Mouse (Mus musculus): Measurements from ENCODE around the gene En2. TPM values are rescaled to one million over a fixed set of nuclear protein-coding genes. Genes with fewer than 3 reads are reported as not detected.

The En2 gene
- polyA plus RNA-seq, 1 experiment from 2014 or later = not detected

DNA sequence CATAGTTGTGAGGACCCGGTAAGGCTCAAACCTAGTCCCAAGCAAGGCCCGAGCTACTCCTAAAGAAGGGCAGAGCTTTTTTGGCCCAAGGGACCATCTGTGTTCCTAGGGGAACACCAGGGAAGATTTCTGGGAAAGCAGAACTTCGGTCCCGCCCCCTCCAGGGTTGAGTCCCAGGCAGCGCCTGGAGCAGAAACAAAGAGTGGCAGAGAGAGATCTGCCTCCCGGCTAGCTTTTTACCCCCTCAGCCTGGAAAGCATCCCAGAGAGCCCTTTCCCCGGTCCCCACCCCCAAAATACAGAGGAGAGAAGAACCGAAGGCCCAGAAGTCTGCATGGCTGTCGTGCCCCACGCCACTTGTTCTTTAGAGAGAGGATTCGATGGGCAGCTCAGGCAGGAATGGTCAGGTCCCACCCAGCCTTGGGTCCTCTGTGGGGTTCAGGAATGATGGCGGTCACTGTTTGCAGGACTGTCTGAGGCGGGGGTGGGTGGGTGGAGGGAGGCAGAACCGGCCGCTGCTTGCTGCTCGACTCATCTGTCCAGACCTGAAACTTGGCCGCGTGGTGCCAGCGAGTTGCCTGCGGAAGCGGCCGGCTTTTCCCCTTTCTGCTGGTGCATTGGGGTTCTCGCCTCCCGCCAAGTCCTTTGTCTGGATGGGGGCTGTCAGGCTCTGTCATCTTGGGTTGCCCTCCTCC lies 9.5 kb downstream of the En2 start:
- peaks cover 98% of the 10 kb centered on the region for H3K27me3 ChIP-seq (ENCODE audit: insufficient read depth, poor library complexity, severe bottlenecking)
- H3K36me3 ChIP-seq = no peaks in the 10 kb centered on the region
- 2% methylated on average over 24 of the region's 24 CpGs for WGBS
- H3K9me3 ChIP-seq = no peaks in the 10 kb centered on the region
- no peak overlapping the region for H3K27ac ChIP-seq
- DNase-seq (ENCODE audit: low spot score) = peak; percentile 74
- peaks cover 9% of the 10 kb centered on the region; the same call in 1 of the 2 replicates for H3K4me1 ChIP-seq
- no peak overlapping the region for H3K4me3 ChIP-seq

DNA sequence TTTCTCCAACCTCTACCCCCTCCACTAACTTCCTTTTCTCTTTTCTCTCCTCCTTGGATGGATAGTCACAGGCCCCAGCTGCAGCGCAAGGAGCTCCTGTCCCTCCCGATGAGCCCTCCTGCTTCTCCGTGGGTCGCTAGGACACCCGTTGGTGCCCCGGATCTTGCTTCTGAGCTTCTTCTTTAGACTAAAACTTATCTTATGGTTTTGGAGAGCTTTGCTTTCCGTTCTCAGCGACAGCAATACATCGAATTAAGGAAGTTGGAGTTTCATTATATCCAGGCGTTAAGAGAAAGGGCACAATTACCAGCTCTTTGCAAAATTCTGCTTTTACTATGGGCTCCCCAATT lies 10.1 kb downstream of the En2 start:
- Histone ChIP-seq H3K36me3 (no peaks in the 10 kb centered on the region), H3K4me1 (peaks cover 12% of the 10 kb centered on the region; the same call in 1 of the 2 replicates), H3K4me3 (no peak overlapping the region), H3K27me3 (ENCODE audit: insufficient read depth, poor library complexity, severe bottlenecking) (peaks cover 98% of the 10 kb centered on the region), H3K9me3 (no peaks in the 10 kb centered on the region), H3K27ac (no peak overlapping the region)
- 2% methylated on average over 10 of the region's 10 CpGs for WGBS
- DNase-seq (ENCODE audit: low spot score) = peak; percentile 61

DNA sequence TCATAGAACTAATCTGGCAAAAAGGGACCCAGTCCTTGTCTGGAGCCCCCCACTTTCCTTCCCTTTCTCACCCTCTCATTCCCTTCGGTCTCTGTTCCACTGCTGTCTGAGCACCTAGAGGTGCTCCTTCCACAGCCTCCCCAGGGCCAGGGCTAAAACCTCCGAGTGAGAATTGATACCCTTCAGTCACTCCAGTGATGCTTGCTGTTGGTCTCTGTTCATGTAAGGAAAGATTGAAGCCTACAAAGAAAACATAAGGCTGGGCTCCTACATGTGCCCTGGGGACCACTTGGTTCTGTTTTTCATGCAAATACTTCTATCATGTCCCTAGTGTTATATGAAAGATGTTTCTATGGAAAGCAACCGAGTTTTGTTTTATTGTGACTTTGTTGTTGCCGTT lies 10.5 kb downstream of the En2 start:
- peak; percentile 61 for DNase-seq (ENCODE audit: low spot score)
- Histone ChIP-seq H3K27ac (no peak overlapping the region), H3K4me1 (peaks cover 8% of the 10 kb centered on the region; the same call in 1 of the 2 replicates), H3K36me3 (no peaks in the 10 kb centered on the region), H3K9me3 (no peaks in the 10 kb centered on the region), H3K27me3 (ENCODE audit: insufficient read depth, poor library complexity, severe bottlenecking) (peaks cover 98% of the 10 kb centered on the region), H3K4me3 (no peak overlapping the region)
- 6% methylated on average over 4 of the region's 4 CpGs for WGBS

DNA sequence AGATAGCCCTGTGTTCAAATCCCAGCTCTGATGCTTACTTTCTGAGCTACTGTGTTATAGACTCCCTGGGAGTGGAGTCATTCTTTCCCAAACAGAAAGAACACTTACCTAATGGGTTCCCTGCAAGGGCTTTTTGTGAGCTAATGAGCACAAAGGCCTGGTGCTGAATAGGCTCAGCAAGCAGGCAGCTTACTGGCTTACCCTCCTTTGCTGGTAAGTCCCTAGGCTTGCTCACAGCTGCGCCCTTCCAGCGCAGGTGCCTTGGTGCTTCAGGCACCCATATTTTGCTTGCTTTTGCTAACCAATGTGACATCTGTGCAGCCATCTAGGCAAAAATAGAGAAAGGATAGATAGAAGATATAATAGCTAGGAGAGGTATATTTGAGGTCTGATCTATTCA lies 11.1 kb downstream of the En2 start:
- Histone ChIP-seq H3K4me3 (no peak overlapping the region), H3K27ac (no peak overlapping the region), H3K9me3 (no peaks in the 10 kb centered on the region), H3K4me1 (0 out of 2 replicates have a peak, but pooled peaks cover 7% of the 10 kb centered on the region), H3K36me3 (no peaks in the 10 kb centered on the region), H3K27me3 (ENCODE audit: insufficient read depth, poor library complexity, severe bottlenecking) (peaks cover 100% of the 10 kb centered on the region)
- no peak for DNase-seq (ENCODE audit: low spot score)
- 6% methylated on average over 2 of the region's 2 CpGs for WGBS

DNA sequence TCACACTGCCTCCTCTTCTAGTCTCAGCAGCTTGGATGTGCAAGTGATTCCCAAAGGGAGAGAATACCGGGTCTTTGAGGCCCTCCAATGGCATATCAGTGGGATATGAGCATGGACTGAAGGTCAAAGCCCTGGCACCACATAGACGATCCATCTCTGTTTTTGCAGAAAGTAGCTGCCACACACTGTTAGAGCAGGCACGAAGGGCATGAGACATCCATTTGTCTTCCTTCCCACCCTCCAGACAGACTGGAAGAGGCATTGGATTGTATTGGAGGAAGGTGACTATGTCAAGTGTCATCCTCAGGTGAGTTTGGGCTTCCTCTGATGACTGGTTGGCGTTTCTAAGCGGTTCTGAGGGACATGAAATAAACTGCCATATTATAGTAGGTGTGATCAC lies 12.8 kb downstream of the En2 start:
- no peak overlapping the region for H3K27ac ChIP-seq
- 27% methylated on average over 5 of the region's 5 CpGs for WGBS
- H3K4me3 ChIP-seq = no peak overlapping the region
- H3K27me3 ChIP-seq (ENCODE audit: insufficient read depth, poor library complexity, severe bottlenecking) = peaks cover 100% of the 10 kb centered on the region
- H3K4me1 ChIP-seq = 0 out of 2 replicates have a peak, but pooled peaks cover 7% of the 10 kb centered on the region
- no peaks in the 10 kb centered on the region for H3K9me3 ChIP-seq
- no peak for DNase-seq (ENCODE audit: low spot score)
- H3K36me3 ChIP-seq = no peaks in the 10 kb centered on the region

DNA sequence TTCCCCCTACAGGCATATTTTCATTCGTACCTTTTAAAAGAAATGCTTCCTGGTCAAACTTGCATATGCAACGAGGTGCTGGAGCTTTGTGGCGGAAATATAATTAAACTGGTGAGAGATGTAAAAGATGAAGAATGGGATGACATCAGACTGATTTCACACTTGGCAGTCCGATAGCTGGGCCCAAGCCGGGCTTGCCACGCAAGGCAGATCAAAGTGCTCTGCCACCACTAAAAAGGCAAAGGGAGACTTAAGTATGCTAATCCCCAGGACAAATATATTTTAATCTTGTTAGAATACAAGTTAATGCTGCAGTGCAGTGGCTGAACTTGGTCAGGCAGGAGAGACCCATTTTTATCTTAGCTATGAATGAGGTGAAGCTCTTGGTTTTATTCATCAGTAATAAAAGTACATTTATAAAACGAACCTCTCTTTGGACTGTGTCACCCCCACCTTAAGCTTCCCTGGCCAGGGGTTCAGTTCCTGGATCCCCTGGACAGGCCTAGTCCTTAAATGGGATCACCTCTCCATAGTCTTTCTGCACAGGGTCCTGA lies 13.8 kb downstream of the En2 start:
- 37% methylated on average over 7 of the region's 7 CpGs for WGBS
- no peak for DNase-seq (ENCODE audit: low spot score)

DNA sequence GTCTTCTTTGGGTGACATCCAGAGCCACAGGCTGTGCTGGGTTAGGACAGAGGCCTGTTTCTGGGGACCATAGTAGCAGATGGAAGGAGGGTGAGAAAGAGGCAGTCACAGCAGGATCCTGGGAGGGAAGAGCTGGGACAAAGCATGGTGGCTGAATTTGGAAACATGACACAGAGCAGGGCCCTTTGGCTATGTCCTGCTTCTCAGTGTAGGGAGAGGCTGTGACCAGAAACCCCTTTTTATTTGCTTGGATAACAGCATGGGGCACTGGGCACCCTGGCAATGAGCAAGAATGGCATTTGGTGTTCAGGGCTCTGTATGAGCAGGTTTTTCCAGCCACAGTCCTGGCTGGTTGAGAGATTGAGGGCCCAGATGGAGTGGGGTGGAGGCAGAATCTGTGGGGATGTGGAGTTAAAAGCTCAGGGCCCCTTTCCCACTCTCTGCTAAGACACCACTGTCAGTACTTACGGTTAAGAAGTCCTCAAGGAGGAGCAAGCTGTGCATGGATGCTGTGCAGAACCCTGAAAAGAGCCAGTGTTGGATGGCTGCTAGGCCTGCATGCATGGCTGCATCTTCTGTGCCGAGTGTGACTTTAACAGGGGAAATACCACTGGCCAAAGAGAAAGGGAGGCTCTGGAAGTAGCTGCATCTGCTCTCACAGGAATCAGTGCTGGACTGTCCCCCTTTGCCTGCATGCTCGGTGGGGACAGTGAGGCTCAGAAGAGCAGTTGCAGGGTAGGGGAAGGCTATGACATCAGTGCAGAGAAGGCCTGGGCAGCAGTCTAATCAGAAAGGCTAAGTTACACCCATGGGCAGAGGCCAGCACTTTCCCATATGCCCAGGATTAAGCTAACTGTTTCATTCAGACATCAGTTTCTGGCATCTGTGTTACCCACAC lies 26.0 kb downstream of the En2 start:
- peaks cover 86% of the 10 kb centered on the region for H3K27me3 ChIP-seq (ENCODE audit: insufficient read depth, poor library complexity, severe bottlenecking)
- WGBS = 46% methylated on average over 3 of the region's 3 CpGs

More for the DNA sequence above, 13.8 kb downstream of the En2 start:
- peaks cover 100% of the 10 kb centered on the region for H3K27me3 ChIP-seq (ENCODE audit: insufficient read depth, poor library complexity, severe bottlenecking)
- no peak overlapping the region for H3K4me3 ChIP-seq
- no peak overlapping the region for H3K27ac ChIP-seq
- no peaks in the 10 kb centered on the region for H3K36me3 ChIP-seq
- no peaks in the 10 kb centered on the region for H3K9me3 ChIP-seq
- H3K4me1 ChIP-seq = 0 out of 2 replicates have a peak, but pooled peaks cover 7% of the 10 kb centered on the region

DNA sequence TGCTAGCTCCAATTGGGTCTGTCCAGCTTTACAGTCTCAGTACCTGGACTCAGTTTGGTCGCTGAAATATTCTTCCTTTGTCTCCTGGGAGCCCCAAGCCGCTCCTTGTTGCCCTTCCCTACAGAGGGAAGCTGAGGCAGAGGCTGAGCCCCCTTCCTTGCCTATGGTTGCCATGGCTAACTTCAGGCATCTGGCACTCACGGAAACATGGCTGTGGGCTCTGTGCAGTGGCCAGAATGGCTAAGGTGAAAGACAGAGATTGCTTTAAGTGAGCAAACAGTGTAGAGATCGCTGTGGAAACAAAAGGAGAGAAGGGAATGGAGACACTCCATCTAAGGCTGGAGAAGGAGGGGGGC lies 26.6 kb downstream of the En2 start:
- H3K4me3 ChIP-seq = no peak overlapping the region
- no peaks in the 10 kb centered on the region for H3K36me3 ChIP-seq
- DNase-seq (ENCODE audit: low spot score) = no peak
- 64% methylated on average over 4 of the region's 4 CpGs for WGBS
- H3K27me3 ChIP-seq (ENCODE audit: insufficient read depth, poor library complexity, severe bottlenecking) = peaks cover 84% of the 10 kb centered on the region
- H3K9me3 ChIP-seq = no peaks in the 10 kb centered on the region
- no peak overlapping the region for H3K27ac ChIP-seq
- H3K4me1 ChIP-seq = no peaks in the 10 kb centered on the region

More for the DNA sequence above, 26.0 kb downstream of the En2 start:
- Histone ChIP-seq H3K4me1 (no peaks in the 10 kb centered on the region), H3K27ac (no peak overlapping the region), H3K4me3 (no peak overlapping the region), H3K9me3 (no peaks in the 10 kb centered on the region), H3K36me3 (no peaks in the 10 kb centered on the region)
- no peak for DNase-seq (ENCODE audit: low spot score)

DNA sequence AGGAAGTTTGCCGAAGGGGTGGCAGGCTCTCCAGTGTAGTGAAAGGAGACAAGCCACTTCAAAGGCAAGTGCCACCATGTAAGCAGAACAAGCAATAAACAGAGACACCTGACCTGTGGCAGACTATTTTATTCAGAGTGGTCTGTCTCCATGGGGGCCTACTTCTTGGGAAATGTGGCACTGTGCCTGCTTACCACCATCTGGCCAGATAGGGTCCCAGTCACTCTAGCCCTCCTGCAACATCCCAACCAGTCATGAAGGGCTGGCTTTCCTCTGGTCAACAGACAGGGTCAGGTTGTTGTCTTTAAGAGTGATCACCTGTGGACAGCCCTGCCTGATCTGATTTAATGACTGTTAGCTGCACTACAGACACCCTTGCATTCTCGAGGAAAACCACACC lies 30.0 kb downstream of the En2 start:
- H3K9me3 ChIP-seq = no peaks in the 10 kb centered on the region
- WGBS = 52% methylated on average over 2 of the region's 2 CpGs
- DNase-seq (ENCODE audit: low spot score) = no peak
- no peak overlapping the region for H3K27ac ChIP-seq
- H3K36me3 ChIP-seq = no peaks in the 10 kb centered on the region
- no peaks in the 10 kb centered on the region for H3K4me1 ChIP-seq
- H3K27me3 ChIP-seq (ENCODE audit: insufficient read depth, poor library complexity, severe bottlenecking) = peaks cover 92% of the 10 kb centered on the region
- no peak overlapping the region for H3K4me3 ChIP-seq

DNA sequence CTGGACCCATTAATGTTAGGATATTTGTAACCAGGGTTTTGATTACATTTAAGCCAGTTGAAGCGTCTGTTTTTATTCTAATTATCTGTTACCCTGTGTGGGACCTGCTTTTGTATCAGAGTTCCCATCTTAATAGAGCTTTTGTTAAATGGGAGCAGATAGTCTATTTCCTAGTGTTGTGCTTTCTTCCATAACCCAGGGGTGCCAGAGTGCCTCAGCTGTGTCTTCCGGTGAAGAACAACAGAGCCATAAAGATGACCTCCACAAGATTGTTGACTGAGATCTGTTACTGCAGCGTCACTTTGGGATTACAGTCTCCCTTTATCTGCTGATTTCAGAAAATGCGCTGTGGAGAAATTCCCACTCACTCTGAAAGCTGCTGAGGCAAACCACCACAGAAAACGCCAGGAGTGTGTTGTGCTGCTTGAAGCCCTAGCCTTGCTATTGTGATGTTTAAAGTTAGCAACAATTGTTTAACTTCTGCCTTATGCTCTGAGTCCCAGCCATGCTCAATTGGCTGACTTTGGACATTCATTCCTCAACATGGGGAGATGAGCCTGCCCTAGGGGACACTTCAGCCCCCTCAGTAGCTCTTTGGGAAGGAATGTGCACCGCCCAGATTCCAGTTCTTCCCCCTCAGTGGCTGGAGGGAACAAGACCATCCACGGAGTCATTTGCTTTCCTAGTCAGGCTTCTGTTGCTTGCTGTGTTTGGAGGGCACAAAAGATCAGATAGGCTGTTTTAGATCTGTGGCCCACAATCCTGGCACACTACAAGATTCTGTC lies 33.8 kb downstream of the En2 start:
- H3K27ac ChIP-seq = no peak overlapping the region
- H3K4me1 ChIP-seq = no peaks in the 10 kb centered on the region
- no peaks in the 10 kb centered on the region for H3K36me3 ChIP-seq
- DNase-seq (ENCODE audit: low spot score) = no peak
- 45% methylated on average over 7 of the region's 7 CpGs for WGBS
- H3K9me3 ChIP-seq = no peaks in the 10 kb centered on the region
- H3K27me3 ChIP-seq (ENCODE audit: insufficient read depth, poor library complexity, severe bottlenecking) = peaks cover 91% of the 10 kb centered on the region
- H3K4me3 ChIP-seq = no peak overlapping the region

DNA sequence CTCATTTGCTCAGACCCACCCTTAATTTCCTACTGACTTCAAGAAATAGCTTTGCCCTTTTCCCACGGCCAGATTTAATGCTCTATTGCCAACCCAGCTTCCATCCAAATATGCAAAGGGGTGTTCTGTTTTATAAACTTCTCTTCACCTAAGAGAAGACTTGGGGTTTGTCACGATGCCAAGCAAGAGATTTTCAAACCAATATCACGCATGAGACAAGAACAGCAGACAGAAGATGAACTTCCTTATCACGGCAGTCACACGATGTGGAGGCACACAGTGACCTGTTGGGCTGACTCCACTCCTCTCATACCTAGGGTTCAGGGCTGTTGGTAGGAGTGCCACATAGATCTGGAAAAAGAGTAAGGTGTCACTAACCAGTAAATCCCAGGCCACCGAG lies 37.6 kb downstream of the En2 start:
- Histone ChIP-seq H3K9me3 (no peaks in the 10 kb centered on the region), H3K27ac (no peak overlapping the region), H3K36me3 (no peaks in the 10 kb centered on the region), H3K27me3 (ENCODE audit: insufficient read depth, poor library complexity, severe bottlenecking) (peaks cover 94% of the 10 kb centered on the region), H3K4me3 (no peak overlapping the region), H3K4me1 (no peaks in the 10 kb centered on the region; the same call in 1 of the 2 replicates)
- 67% methylated on average over 6 of the region's 6 CpGs for WGBS
- no peak for DNase-seq (ENCODE audit: low spot score)

DNA sequence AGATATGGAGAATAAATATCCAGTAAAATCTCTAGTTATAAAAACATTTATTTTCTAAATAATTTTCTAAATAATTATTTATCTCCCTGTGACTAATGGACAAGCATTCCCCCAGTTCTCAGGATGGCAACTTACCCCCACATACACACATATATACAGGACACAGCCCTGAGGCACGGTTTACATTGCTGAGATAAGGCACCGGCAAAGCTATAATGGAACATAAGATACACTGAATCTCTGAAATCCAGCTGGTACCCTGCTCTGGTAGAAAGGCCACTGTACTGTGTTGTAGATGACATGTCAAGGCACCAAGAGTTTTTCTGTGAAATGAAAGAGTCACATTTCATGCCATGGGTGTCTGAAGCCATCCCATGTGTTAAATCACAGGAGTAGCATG lies 39.2 kb downstream of the En2 start:
- no peaks in the 10 kb centered on the region for H3K36me3 ChIP-seq
- H3K4me3 ChIP-seq = no peak overlapping the region
- no peaks in the 10 kb centered on the region for H3K9me3 ChIP-seq
- H3K4me1 ChIP-seq = peaks cover 3% of the 10 kb centered on the region; the same call in 1 of the 2 replicates
- H3K27ac ChIP-seq = no peak overlapping the region
- DNase-seq (ENCODE audit: low spot score) = no peak
- 54% methylated on average over 2 of the region's 2 CpGs for WGBS
- peaks cover 94% of the 10 kb centered on the region for H3K27me3 ChIP-seq (ENCODE audit: insufficient read depth, poor library complexity, severe bottlenecking)

All from heart, embryonic 10.5 days (tissue).